Mouse (Mus musculus) lung, adult 2 months (tissue): ENCODE data around the gene Mbnl2.

Experiments used
- CTCF ChIP-seq: fragments of 200-500 bp; IDR thresholded peaks from 2 replicates; pipeline ENCODE4 v1.5.1; 2011; ENCODE audit warnings: mild to moderate bottlenecking, low read length, control low read depth; ENCODE audit not compliant: insufficient read depth
- POLR2A ChIP-seq: fragments of 200-500 bp; IDR thresholded peaks from 2 replicates; pipeline ENCODE4 v1.6.1; 2011; ENCODE audit warnings: low read depth, mild to moderate bottlenecking, control low read depth, low read length, borderline replicate concordance; ENCODE audit errors: extremely low read depth

DNA sequence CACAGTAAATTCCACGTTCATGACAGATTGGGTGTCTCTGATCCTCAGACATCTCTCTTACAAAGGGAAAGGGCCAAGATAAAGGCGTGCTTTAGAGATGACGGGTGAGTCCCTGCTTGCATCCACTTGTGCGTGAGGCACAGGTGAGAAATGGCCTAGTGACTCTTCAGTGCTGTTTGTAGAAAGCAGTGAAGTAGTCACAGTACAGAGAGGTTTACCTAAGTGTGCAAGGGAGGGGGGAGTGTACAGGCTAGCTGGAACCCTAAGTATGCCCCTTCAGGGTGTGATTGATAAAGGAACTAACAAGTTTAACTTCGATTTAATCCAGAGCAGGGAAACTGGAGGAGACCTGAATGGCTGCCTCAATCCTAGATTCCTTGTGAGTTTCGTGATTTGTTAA lies 130.8 kb downstream of the Mbnl2 start:
- TF ChIP-seq CTCF (no peak), POLR2A (no peak)
